8 mouse cellular contexts compared by ENCODE assay signal in genomic region chr1:140183664-140184063, GRCm38 (mm10). TPM values are rescaled to one million over a fixed set of nuclear protein-coding genes. Genes with fewer than 3 reads are reported as not detected.
A peak's percentile ranks its signal among the peaks of the same experiment; 100 is the strongest.
DNase-seq lines count a peak whose midpoint lies in the region; ATAC-seq lines count a peak whose summit lies in the region.
"Not testable (repeated sequence)": the region's sequence is repeated elsewhere in the genome, so short reads cannot be mapped to it uniquely, and the experiment has no call there.
"Had no signal": no experiment of that assay in that cellular context is flagged by ENCODE, and none has a peak within 500 bp of the region (broad histone marks: within the 10 kb centered on the region; RNA-seq: fewer than 3 reads in every experiment).

Cfh (minus strand) TSS chr1:140183764.

- ATAC-seq in kidney, embryonic 14.5 days (ENCODE audit: low FRiP score, low TSS enrichment); liver, embryonic 16.5 days (ENCODE audit: low read depth); midbrain, embryonic 15.5 days (replicated peaks): not testable (repeated sequence)

- H3K4me1 ChIP-seq in kidney, embryonic 14.5 days (ENCODE audit: control insufficient read depth, insufficient read depth, low read length); liver, embryonic 16.5 days (ENCODE audit: control insufficient read depth, low read depth, low read length); midbrain, embryonic 15.5 days: not testable (repeated sequence)

- peak within 1 kb of the TSS; percentile 17; the same call in 1 of the 2 replicates for H3K4me2 ChIP-seq in kidney, embryonic 14.5 days (replicated peaks; ENCODE audit: low read depth, low read length)
- not testable (repeated sequence) for H3K4me2 ChIP-seq in liver, embryonic 16.5 days (ENCODE audit: low read depth, low read length); midbrain, embryonic 15.5 days

- not testable (repeated sequence) for H3K9ac ChIP-seq in kidney, embryonic 14.5 days (ENCODE audit: low read depth, low read length); liver, embryonic 16.5 days (ENCODE audit: low read depth, low read length); midbrain, embryonic 15.5 days

- H3K4me3 ChIP-seq in kidney, embryonic 14.5 days (ENCODE audit: low read length) = peak within 1 kb of the TSS; percentile 29; the same call in 1 of the 2 replicates
- H3K4me3 ChIP-seq in liver, embryonic 16.5 days (ENCODE audit: low read depth, low read length); midbrain, embryonic 15.5 days: not testable (repeated sequence)

- H3K27me3 ChIP-seq in kidney, embryonic 14.5 days (ENCODE audit: control insufficient read depth, insufficient read depth, low read length); liver, embryonic 16.5 days (ENCODE audit: control insufficient read depth, insufficient read depth, low read depth, low read length); midbrain, embryonic 15.5 days (replicated peaks): not testable (repeated sequence)

- DNase-seq in adrenal gland, postnatal 4 days (ENCODE audit: low spot score in 2 of 2); gonadal fat pad, adult 2 months (ENCODE audit: low read depth); heart, postnatal 10 days; left cerebral cortex, adult 18-20 months (ENCODE audit: low spot score in 2 of 2): not testable (repeated sequence)

- not testable (repeated sequence) for H3K9me3 ChIP-seq in kidney, embryonic 14.5 days (ENCODE audit: control insufficient read depth, low read length); liver, embryonic 16.5 days (replicated peaks; ENCODE audit: control insufficient read depth, low read length); midbrain, embryonic 15.5 days

- not testable (repeated sequence) for H3K36me3 ChIP-seq in kidney, embryonic 14.5 days (ENCODE audit: control insufficient read depth, insufficient read depth, low read length); liver, embryonic 16.5 days (ENCODE audit: control insufficient read depth, insufficient read depth); midbrain, embryonic 15.5 days (replicated peaks)

- intact Hi-C loops in heart, postnatal 10 days (cut with DNase I) = not testable (repeated sequence)

- H3K27ac ChIP-seq in kidney, embryonic 14.5 days (ENCODE audit: low read depth, low read length) = 0 out of 2 replicates have a peak within 1 kb of the TSS, but pooled peaks have one; percentile 26
- 0 out of 2 replicates have a peak within 1 kb of the TSS, but pooled peaks have one; percentile 29 for H3K27ac ChIP-seq in liver, embryonic 16.5 days (ENCODE audit: low read length)
- H3K27ac ChIP-seq in midbrain, embryonic 15.5 days = not testable (repeated sequence)

RNA-seq across cellular contexts. Expression of gene Cfh, which starts in this region (rescaled TPM):
- 100 to 1,000 TPM; 101 to 119 TPM for total RNA-seq in adrenal gland, postnatal 4 days (2021)
- polyA plus RNA-seq in gonadal fat pad, adult 2 months (2012; rRNA removed) = 20.1 and 24.6 TPM in 2 replicates
- 10 to 100 TPM; 33.8 to 34.6 TPM for total RNA-seq in heart, postnatal 10 days (2021)
- polyA plus RNA-seq in kidney, embryonic 14.5 days (2014; fragmentation: Nextera tagmentation; extraction: Ambion mirVana) = 119 and 147 TPM in 2 replicates
- total RNA-seq in left cerebral cortex, adult 18-20 months (2021) = 10 to 100 TPM; 16.6 to 20.0 TPM
- polyA plus RNA-seq in liver, embryonic 16.5 days (2015; fragmentation: Nextera tagmentation; extraction: Ambion mirVana) = 19.6 and 19.9 TPM in 2 replicates
- polyA plus RNA-seq in midbrain, embryonic 15.5 days (2015; fragmentation: Nextera tagmentation; extraction: Ambion mirVana) = 21.2 and 24.8 TPM in 2 replicates
- total RNA-seq: megakaryocyte-erythroid progenitor cell, adult 5-6 weeks had no signal
